Mouse (Mus musculus): ENCODE data around the gene Man2c1. TPM values are rescaled to one million over a fixed set of nuclear protein-coding genes. Genes with fewer than 3 reads are reported as not detected.

Gene Man2c1
- polyA plus RNA-seq, 1 experiment from 2014 or later = 35.2 TPM

DNA sequence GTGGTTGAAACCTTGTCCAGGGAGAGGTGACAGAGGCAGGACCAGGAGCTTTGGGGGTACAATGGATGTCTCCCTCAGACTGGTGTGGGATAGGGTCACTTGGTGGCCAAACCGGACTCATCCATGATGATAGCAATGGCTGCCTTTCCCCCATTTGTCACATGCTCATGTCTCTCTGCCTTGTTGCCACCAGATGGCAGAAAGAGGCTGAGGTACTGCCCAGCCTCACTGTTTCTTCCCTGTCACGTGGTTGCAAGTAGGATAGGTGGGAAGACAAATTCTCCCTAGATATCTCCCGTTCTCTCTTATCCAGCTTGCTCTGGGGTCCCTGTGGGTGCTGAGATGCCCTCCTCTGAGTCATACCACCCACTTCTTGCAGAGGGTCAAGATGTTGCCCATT lies 32.0 kb downstream of the Man2c1 start:
- H3K27ac ChIP-seq (replicated peaks) = no peak overlapping the region
- ATAC-seq (ENCODE audit: low FRiP score, low TSS enrichment) = peak; percentile 61
- no peaks in the 10 kb centered on the region for H3K27me3 ChIP-seq (ENCODE audit: control insufficient read depth, insufficient read depth, low read length)
- no peaks in the 10 kb centered on the region for H3K9me3 ChIP-seq (ENCODE audit: control insufficient read depth, low read length)
- WGBS = 12% methylated on average over 3 of the region's 3 CpGs
- H3K36me3 ChIP-seq (ENCODE audit: control insufficient read depth, insufficient read depth, low read length) = no peaks in the 10 kb centered on the region
- no peaks in the 10 kb centered on the region for H3K4me1 ChIP-seq (replicated peaks; ENCODE audit: control insufficient read depth, insufficient read depth)
- TF ChIP-seq EP300 (optimal IDR thresholded peaks at IDR 0.05) = no peak
- peak; percentile 85 for TF ChIP-seq CTCF (IDR thresholded peaks at IDR 0.05; ENCODE audit: low read depth)
- H3K4me2 ChIP-seq (replicated peaks; ENCODE audit: low read depth) = no peak overlapping the region
- no peak overlapping the region for H3K9ac ChIP-seq (ENCODE audit: low read length)
- H3K4me3 ChIP-seq (ENCODE audit: low read depth, low read length) = no peak overlapping the region
- DNase-seq (ENCODE audit: low spot score) = peak; percentile 54

- Histone ChIP-seq H3K4me3 (ENCODE audit: low read depth, low read length) (no peak overlapping the region), H3K27me3 (ENCODE audit: control insufficient read depth, insufficient read depth, low read length) (no peaks in the 10 kb centered on the region), H3K4me2 (replicated peaks; ENCODE audit: low read depth) (no peak overlapping the region), H3K27ac (replicated peaks) (no peak overlapping the region), H3K4me1 (replicated peaks; ENCODE audit: control insufficient read depth, insufficient read depth) (no peaks in the 10 kb centered on the region), H3K9ac (ENCODE audit: low read length) (no peak overlapping the region), H3K36me3 (ENCODE audit: control insufficient read depth, insufficient read depth, low read length) (no peaks in the 10 kb centered on the region), H3K9me3 (ENCODE audit: control insufficient read depth, low read length) (no peaks in the 10 kb centered on the region)
- 45% methylated on average over 2 of the region's 2 CpGs for WGBS
- TF ChIP-seq EP300 (optimal IDR thresholded peaks at IDR 0.05) (no peak), CTCF (IDR thresholded peaks at IDR 0.05; ENCODE audit: low read depth) (no peak)
- no peak for DNase-seq (ENCODE audit: low spot score)
- no peak for ATAC-seq (ENCODE audit: low FRiP score, low TSS enrichment)
These were observed 32.6 kb downstream of the Man2c1 start for GRCm38 (mm10) chr9:57163137-57163536.

DNA sequence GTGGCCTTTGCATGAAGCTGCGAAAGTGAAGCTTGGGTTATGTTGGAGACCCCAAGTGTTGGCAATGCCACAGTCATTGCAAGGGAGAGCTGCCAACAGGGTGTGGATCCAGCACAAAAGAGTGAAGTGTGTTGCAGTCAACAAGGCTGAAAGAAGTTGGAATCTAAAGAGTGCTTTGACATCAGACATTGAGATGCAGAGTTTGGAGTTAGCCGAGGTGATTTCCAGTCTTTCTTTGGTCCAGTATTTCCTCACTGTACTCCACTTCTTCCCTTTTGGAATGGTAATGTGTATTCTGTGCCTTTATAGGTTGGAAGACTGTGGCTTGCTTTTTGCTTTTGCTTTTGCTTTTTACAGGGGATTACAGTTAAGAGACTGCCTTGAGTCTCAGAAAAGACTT lies 35.7 kb downstream of the Man2c1 start:
- H3K4me1 ChIP-seq (replicated peaks; ENCODE audit: control insufficient read depth, insufficient read depth) = no peaks in the 10 kb centered on the region
- no peaks in the 10 kb centered on the region for H3K27me3 ChIP-seq (ENCODE audit: control insufficient read depth, insufficient read depth, low read length)
- TF ChIP-seq EP300 (optimal IDR thresholded peaks at IDR 0.05) (no peak), CTCF (IDR thresholded peaks at IDR 0.05; ENCODE audit: low read depth) (no peak)
- no peak overlapping the region for H3K4me2 ChIP-seq (replicated peaks; ENCODE audit: low read depth)
- no peak overlapping the region for H3K27ac ChIP-seq (replicated peaks)
- H3K4me3 ChIP-seq (ENCODE audit: low read depth, low read length) = no peak overlapping the region
- WGBS = 95% methylated on average over 2 of the region's 2 CpGs
- ATAC-seq (ENCODE audit: low FRiP score, low TSS enrichment) = no peak
- H3K9me3 ChIP-seq (ENCODE audit: control insufficient read depth, low read length) = no peaks in the 10 kb centered on the region
- H3K36me3 ChIP-seq (ENCODE audit: control insufficient read depth, insufficient read depth, low read length) = no peaks in the 10 kb centered on the region
- H3K9ac ChIP-seq (ENCODE audit: low read length) = no peak overlapping the region
- DNase-seq (ENCODE audit: low spot score) = no peak

- no peak overlapping the region for H3K4me2 ChIP-seq (replicated peaks; ENCODE audit: low read depth)
- WGBS = 58% methylated on average over 5 of the region's 5 CpGs
- DNase-seq (ENCODE audit: low spot score) = no peak
These were observed 37.9 kb downstream of the Man2c1 start for GRCm38 (mm10) chr9:57168411-57168810.

More at GRCm38 (mm10) chr9:57168411-57168810, 37.9 kb downstream of the Man2c1 start:
- H3K27ac ChIP-seq (replicated peaks) = no peak overlapping the region
- no peaks in the 10 kb centered on the region for H3K4me1 ChIP-seq (replicated peaks; ENCODE audit: control insufficient read depth, insufficient read depth)
- H3K4me3 ChIP-seq (ENCODE audit: low read depth, low read length) = no peak overlapping the region
- H3K9me3 ChIP-seq (ENCODE audit: control insufficient read depth, low read length) = no peaks in the 10 kb centered on the region
- ATAC-seq (ENCODE audit: low FRiP score, low TSS enrichment) = 0 out of 2 replicates have a peak, but pooled peaks have one; percentile 57
- no peak overlapping the region for H3K9ac ChIP-seq (ENCODE audit: low read length)
- no peaks in the 10 kb centered on the region for H3K36me3 ChIP-seq (ENCODE audit: control insufficient read depth, insufficient read depth, low read length)
- TF ChIP-seq CTCF (IDR thresholded peaks at IDR 0.05; ENCODE audit: low read depth) = no peak
- no peak for TF ChIP-seq EP300 (optimal IDR thresholded peaks at IDR 0.05)
- H3K27me3 ChIP-seq (ENCODE audit: control insufficient read depth, insufficient read depth, low read length) = no peaks in the 10 kb centered on the region

Other genes starting within 250 kb of the Man2c1 start
- gene Snx33, start 202.3 kb upstream of the Man2c1 start, polyA plus RNA-seq (2015; fragmentation: Nextera tagmentation; extraction: Ambion mirVana) = 5.5 and 6.4 TPM in 2 replicates
- gene Imp3, start 193.2 kb upstream of the Man2c1 start, polyA plus RNA-seq (2015; fragmentation: Nextera tagmentation; extraction: Ambion mirVana) = 75.3 and 83.8 TPM in 2 replicates
- 13.8 and 14.0 TPM in 2 replicates for gene Snupn, start 179.8 kb upstream of the Man2c1 start, polyA plus RNA-seq (2015; fragmentation: Nextera tagmentation; extraction: Ambion mirVana)
- gene Ptpn9, start 135.8 kb upstream of the Man2c1 start, polyA plus RNA-seq (2015; fragmentation: Nextera tagmentation; extraction: Ambion mirVana) = 11.4 and 13.9 TPM in 2 replicates
- 10.4 and 10.6 TPM in 2 replicates for gene Sin3a, start 58.6 kb upstream of the Man2c1 start, polyA plus RNA-seq (2015; fragmentation: Nextera tagmentation; extraction: Ambion mirVana)
- gene Neil1, start 17.6 kb downstream of the Man2c1 start, polyA plus RNA-seq (2015; fragmentation: Nextera tagmentation; extraction: Ambion mirVana) = 4.7 and 5.2 TPM in 2 replicates
- gene Commd4, start 27.6 kb downstream of the Man2c1 start, polyA plus RNA-seq (2015; fragmentation: Nextera tagmentation; extraction: Ambion mirVana) = 74.9 and 75.3 TPM in 2 replicates
- gene Trcg1, start 105.9 kb downstream of the Man2c1 start, polyA plus RNA-seq (2015; fragmentation: Nextera tagmentation; extraction: Ambion mirVana) = 0.05 TPM in 1 of 2 replicates, not detected in the other
- 10.4 and 10.9 TPM in 2 replicates for gene 1700017B05Rik, start 131.9 kb downstream of the Man2c1 start, polyA plus RNA-seq (2015; fragmentation: Nextera tagmentation; extraction: Ambion mirVana)